Mouse (Mus musculus): ENCODE data around the gene Slc24a3.

Slc24a3 gene

GRCm38 (mm10) chr2:145675756-145676543, 508.4 kb downstream of the Slc24a3 start:
- peak; percentile 41 to 77 for DNase-seq (ENCODE audit: inconsistent age in 2 of 2, low spot score in 1 of 2)

DNA sequence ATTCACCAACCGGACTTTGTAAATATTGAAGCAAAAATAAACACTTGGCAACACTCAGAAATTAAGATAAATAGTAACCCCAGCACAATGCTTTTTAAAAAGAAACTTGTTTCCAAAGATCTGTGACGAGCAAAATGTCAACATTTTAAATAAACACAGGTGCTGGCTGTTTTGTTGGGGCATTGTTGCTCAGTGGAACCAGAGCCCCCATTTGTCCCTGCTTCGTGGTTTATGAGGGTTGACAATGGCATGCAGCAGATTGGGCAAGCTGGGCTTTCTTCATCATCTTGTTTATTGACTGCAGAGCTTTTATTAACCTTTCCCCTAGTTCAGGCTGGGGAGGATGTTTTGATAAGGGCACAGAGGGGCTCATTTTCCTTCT, 509.0 kb downstream of the Slc24a3 start:
- DNase-seq (ENCODE audit: inconsistent age in 2 of 2, low spot score in 1 of 2), result peak in 1 of 2 experiments; percentile 43

GRCm38 (mm10) chr2:145676936-145677335, 509.4 kb downstream of the Slc24a3 start:
- no peak for DNase-seq (ENCODE audit: inconsistent age in 2 of 2, low spot score in 1 of 2)

DNA sequence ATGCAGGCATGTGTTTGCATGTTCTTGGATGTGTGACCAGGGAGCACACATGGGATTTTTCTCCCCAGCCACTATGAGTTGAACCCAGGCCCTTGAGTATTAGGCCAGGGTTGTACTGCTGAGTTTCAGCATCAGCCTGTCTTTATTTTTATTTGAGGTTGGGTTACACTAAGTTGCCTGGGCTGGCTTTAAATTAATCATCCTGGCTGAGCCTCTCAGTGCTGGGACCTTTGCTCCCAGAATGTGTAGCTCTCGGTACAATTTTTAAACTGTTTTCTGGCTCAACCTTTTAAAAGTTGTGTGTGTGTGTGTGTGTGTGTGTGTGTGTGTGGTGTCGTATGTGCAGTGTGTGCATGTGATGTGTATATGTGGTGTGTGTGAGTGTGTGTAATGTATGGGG, 512.6 kb downstream of the Slc24a3 start:
- no peak for DNase-seq (ENCODE audit: inconsistent age in 2 of 2, low spot score in 1 of 2)

DNA sequence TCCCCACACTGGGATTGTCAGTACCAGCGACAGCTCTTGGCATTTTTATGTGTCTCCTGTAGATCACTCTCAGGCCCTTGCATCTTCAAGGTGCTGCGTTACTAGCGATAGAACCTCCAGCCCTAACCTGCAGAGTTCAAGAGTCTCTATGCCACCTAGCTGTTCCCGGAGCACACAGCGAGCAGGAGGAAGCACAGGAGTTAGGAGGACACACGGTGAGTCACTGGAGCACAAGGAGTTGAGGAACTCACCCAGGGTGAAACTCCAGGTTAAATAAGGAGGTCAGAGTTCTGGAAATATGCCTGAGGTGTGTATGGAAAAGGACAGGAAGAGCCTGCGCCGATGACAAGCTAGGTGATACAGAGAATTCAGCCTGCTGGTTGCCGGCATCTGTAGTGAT, 513.2 kb downstream of the Slc24a3 start:
- no peak for DNase-seq (ENCODE audit: inconsistent age in 2 of 2, low spot score in 1 of 2)

DNA sequence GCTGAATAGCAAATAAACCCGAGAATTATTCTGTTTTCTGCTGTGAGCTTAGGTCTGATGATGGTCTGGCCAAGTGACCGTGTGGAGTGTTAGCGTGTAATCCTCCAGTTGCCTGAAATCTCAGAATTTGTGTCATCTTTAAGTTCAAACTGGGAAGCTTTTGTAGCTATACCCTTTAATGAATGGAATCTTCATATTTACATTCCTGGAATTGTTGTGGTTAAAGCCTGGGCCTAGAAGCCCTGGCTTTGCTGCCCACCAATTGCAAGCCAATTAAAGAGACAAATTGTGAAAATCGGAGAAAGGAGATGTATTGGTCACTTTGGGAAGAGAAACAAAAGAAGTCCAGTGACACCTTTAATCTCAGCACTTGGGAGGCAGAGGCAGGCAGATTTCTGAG, 514.1 kb downstream of the Slc24a3 start:
- no peak for DNase-seq (ENCODE audit: inconsistent age in 2 of 2, low spot score in 1 of 2)

- DNase-seq (ENCODE audit: inconsistent age in 2 of 2, low spot score in 1 of 2), result no peak
These were observed 515.4 kb downstream of the Slc24a3 start for GRCm38 (mm10) chr2:145682924-145683323.

- DNase-seq (ENCODE audit: inconsistent age in 2 of 2, low spot score in 1 of 2), result peak; percentile 20 to 69
These were observed 516.0 kb downstream of the Slc24a3 start for GRCm38 (mm10) chr2:145683536-145683935.

DNA sequence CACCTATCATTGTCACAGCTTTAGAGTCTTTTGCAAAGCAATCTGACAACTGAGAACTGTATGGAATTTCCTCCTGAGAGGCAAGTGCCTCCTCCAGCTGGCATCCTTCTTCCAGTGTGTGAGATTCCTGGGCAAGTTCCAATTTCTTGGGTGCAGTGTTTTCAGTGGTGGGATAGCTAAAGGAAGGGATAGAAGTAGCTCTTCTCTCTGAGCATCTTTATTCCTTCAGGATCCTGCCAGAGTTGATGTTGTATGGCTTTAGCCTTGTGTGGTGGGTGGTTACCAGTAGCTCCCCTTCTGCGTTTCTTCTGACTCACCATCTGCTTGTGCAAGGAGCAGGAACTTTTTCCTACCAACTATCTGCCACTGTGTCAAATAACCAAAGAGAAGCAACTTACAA, 516.6 kb downstream of the Slc24a3 start:
- no peak for DNase-seq (ENCODE audit: inconsistent age in 2 of 2, low spot score in 1 of 2)

GRCm38 (mm10) chr2:145684891-145685290, 517.3 kb downstream of the Slc24a3 start:
- DNase-seq (ENCODE audit: inconsistent age in 2 of 2, low spot score in 1 of 2), result no peak

- DNase-seq (ENCODE audit: inconsistent age in 2 of 2, low spot score in 1 of 2), result no peak
These were observed 518.5 kb downstream of the Slc24a3 start for GRCm38 (mm10) chr2:145686017-145686416.

DNA sequence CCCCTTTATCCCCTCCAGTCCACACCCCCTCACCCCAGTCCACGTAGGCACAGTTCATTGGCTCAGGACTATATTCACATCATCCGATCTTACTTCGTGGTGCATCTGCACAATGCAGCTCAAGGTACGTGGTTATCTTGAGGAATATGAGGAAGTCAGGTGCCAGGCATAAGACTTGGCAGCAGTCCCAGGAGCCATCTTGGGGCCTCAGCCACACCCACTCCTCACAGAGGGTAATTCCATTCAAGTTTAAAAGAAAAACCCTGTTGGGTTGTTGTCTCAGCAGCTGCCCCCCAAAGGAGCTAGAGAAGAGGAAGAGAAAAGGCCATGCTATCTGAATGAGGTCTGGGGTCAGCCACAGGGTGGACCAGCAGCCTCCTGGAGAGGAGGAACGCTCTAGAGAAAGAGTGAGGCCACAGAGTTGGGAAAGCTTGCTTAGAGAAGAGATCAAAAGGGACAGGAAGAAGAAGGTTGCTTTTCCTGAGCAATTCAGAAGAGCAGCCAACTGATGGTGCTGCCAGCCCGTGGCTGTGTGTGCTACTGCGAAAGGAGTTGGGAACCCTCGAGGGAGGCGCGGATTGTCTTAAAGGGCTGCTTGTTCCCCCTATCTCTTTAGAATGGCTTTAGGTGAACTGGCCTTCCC, 523.9 kb downstream of the Slc24a3 start:
- DNase-seq (ENCODE audit: inconsistent age in 2 of 2, low spot score in 1 of 2), result no peak

Measured in adrenal gland, adult (tissue).